Mouse (Mus musculus) G1E (cell line): ENCODE measurements around the gene Eef1akmt3.

ENCODE experiments used
- CTCF ChIP-seq: IDR thresholded peaks from 2 replicates; pipeline ENCODE4 v1.5.1; 2012; ENCODE audit warnings: low read depth, low read length, inconsistent platforms, mixed read lengths
- POLR2AphosphoS5 ChIP-seq: IDR thresholded peaks from 2 replicates; pipeline ENCODE4 v1.6.1; 2012; ENCODE audit warnings: low read depth, low read length, inconsistent platforms; ENCODE audit not compliant: insufficient replicate concordance

DNA sequence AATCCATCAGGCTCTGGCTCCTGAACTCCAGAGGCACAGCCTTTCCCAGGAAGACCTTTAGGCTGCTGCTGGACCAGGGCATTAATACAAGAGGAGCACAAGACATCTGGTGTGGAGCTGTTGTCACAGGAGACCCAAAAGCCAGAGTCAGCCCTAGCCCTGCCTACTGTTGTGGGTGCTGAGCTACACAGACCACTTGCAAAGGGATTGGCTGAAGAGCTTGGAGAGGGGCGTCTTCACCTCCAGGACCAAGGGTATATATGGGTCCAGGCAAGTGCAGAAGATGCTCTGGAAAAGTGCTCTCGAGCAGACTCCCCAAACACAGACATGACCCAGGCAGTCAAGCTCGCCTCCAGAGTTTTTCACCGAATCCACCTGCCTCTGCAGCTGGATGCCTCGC, 6.6 kb upstream of the Eef1akmt3 start, which contains the start of gene Cyp27b1:
- TF ChIP-seq CTCF (no peak), POLR2AphosphoS5 (no peak)
